Mouse (Mus musculus) neural tube, embryonic 13.5 days (tissue): Measurements from ENCODE around the gene Pafah1b3. TPM values are rescaled to one million over a fixed set of nuclear protein-coding genes. Genes with fewer than 3 reads are reported as not detected.

ENCODE experiments used
- polyA plus RNA-seq: library from polyadenylated mRNA; unstranded; fragments of >200 nt; fragmentation: Nextera tagmentation; extraction: Ambion mirVana; gene quantifications from 2 replicates; pipeline ENCODE4 v1.2.1, GENCODE M21; 2015

Gene Pafah1b3
- polyA plus RNA-seq, 1 experiment from 2014 or later = 535 TPM

Other genes with a start within 250 kb of the Pafah1b3 start
- 15.2 and 15.3 TPM in 2 replicates for gene Grik5, start 225.6 kb downstream of the Pafah1b3 start, polyA plus RNA-seq
- gene Zfp574, start 225.4 kb downstream of the Pafah1b3 start, polyA plus RNA-seq = 32.8 and 35.4 TPM in 2 replicates
- 28.0 and 29.4 TPM in 2 replicates for gene Pou2f2, start 118.3 kb downstream of the Pafah1b3 start, polyA plus RNA-seq
- 16.6 and 17.7 TPM in 2 replicates for gene Dedd2, start 77.4 kb downstream of the Pafah1b3 start, polyA plus RNA-seq
- gene Zfp526, start 76.6 kb downstream of the Pafah1b3 start, polyA plus RNA-seq = 2.0 and 2.1 TPM in 2 replicates
- gene Gsk3a, start 60.1 kb downstream of the Pafah1b3 start, polyA plus RNA-seq = 16.5 and 16.8 TPM in 2 replicates
- gene Erf, start 47.2 kb downstream of the Pafah1b3 start, polyA plus RNA-seq = 4.9 and 8.0 TPM in 2 replicates
- 40.2 and 43.4 TPM in 2 replicates for gene Cic, start 30.3 kb downstream of the Pafah1b3 start, polyA plus RNA-seq
- gene Prr19, start 3.4 kb upstream of the Pafah1b3 start, polyA plus RNA-seq = 2.1 and 2.9 TPM in 2 replicates
- 51.7 and 52.2 TPM in 2 replicates for gene Tmem145, start 8.1 kb upstream of the Pafah1b3 start, polyA plus RNA-seq
- gene Megf8, start 19.2 kb upstream of the Pafah1b3 start, polyA plus RNA-seq = 18.3 TPM in 2 replicates
- not detected in 2 replicates for gene Cnfn, start 71.7 kb upstream of the Pafah1b3 start, polyA plus RNA-seq
- 9.9 and 11.4 TPM in 2 replicates for gene Lipe, start 100.7 kb upstream of the Pafah1b3 start, polyA plus RNA-seq
- gene Cxcl17, start 114.9 kb upstream of the Pafah1b3 start, polyA plus RNA-seq = 0.41 and 0.63 TPM in 2 replicates
- 1.5 and 2.2 TPM in 2 replicates for gene Ceacam1, start 179.6 kb upstream of the Pafah1b3 start, polyA plus RNA-seq
- 0.14 TPM in 1 of 2 replicates, not detected in the other for gene Ceacam2, start 241.9 kb upstream of the Pafah1b3 start, polyA plus RNA-seq